15 mouse cellular contexts compared by ENCODE assay signal in the genomic region with DNA sequence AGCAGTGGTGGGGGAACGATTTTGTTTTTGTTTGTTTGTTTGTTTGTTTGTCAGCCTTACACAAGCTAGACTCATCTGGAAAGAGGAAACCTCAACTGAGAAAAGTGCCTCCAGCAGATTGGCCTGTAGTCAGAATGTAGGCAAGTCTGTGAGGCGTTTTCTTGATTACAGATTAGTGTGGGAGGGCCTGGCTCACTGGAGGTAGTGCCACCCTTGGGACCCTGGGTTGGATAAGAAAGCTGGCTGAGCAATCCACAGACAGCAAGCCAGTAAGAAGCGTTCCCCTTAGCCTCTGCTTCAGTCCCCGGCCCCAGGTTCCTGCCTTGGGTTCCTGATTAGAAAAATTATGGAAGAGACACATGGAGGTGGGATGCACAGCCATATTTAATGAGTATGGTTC. TPM values are rescaled to one million over a fixed set of nuclear protein-coding genes. Genes with fewer than 3 reads are reported as not detected.
"Had no signal": no experiment of that assay in that cellular context is flagged by ENCODE, and none has a peak within 500 bp of the region (broad histone marks: within the 10 kb centered on the region; RNA-seq: fewer than 3 reads in every experiment).

No protein-coding gene starts in this region.

- H3K4me1 ChIP-seq: midbrain, embryonic 13.5 days; midbrain, embryonic 15.5 days; neural tube, embryonic 12.5 days; stomach, embryonic 15.5 days had no signal

- H3K9ac ChIP-seq: lung, embryonic 15.5 days; midbrain, embryonic 13.5 days; midbrain, embryonic 15.5 days; neural tube, embryonic 12.5 days; stomach, embryonic 15.5 days had no signal

- H3K4me3 ChIP-seq: lung, embryonic 15.5 days; megakaryocyte, embryonic 14.5 days; midbrain, embryonic 13.5 days; midbrain, embryonic 15.5 days; neural tube, embryonic 12.5 days; stomach, embryonic 15.5 days had no signal

- ATAC-seq: lung, postnatal 0 days; midbrain, embryonic 13.5 days; midbrain, embryonic 15.5 days had no signal

- H3K9me3 ChIP-seq: lung, embryonic 15.5 days; midbrain, embryonic 13.5 days; midbrain, embryonic 15.5 days; neural tube, embryonic 12.5 days; stomach, embryonic 15.5 days had no signal

- DNase-seq: lung, adult 2 months; lung, postnatal 14 days; lung, postnatal 36 days; right cerebral cortex, postnatal 14 days had no signal

- H3K36me3 ChIP-seq: lung, embryonic 15.5 days; midbrain, embryonic 13.5 days; midbrain, embryonic 15.5 days; neural tube, embryonic 12.5 days; stomach, embryonic 15.5 days had no signal

- H3K27me3 ChIP-seq: lung, embryonic 15.5 days; midbrain, embryonic 13.5 days; midbrain, embryonic 15.5 days; neural tube, embryonic 12.5 days; stomach, embryonic 15.5 days had no signal

- H3K27ac ChIP-seq: lung, embryonic 15.5 days; macrophage; midbrain, embryonic 13.5 days; midbrain, embryonic 15.5 days; neural tube, embryonic 12.5 days; stomach, embryonic 15.5 days; stomach, postnatal 0 days had no signal

- H3K4me2 ChIP-seq: lung, embryonic 15.5 days; midbrain, embryonic 11.5 days; midbrain, embryonic 13.5 days; midbrain, embryonic 15.5 days; neural tube, embryonic 12.5 days; stomach, embryonic 15.5 days had no signal

RNA-seq across cellular contexts. Expression of gene Ltbp2, which starts 36.4 kb away (rescaled TPM):
- total RNA-seq: monocyte, adult 5-6 weeks had no signal
